ENCODE assay signal across 16 mouse cellular contexts in the genomic region with DNA sequence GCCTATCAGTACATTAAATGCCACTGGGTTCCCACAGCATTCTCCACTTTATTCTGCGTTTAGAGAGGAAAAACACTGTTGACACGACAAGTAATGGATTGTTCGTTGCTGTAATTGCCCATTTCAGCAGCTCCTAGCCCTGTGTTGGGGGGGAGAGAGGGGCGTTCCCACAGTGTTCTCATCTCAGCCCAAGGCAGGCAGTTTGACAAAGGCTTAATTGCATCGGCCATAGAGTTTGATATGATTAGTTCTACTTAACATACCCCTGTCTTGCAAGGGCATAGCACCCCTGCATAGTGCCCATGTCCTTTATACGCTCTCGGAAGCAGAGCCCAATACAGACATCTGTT.
A peak's percentile ranks its signal among the peaks of the same experiment; 100 is the strongest.
DNase-seq lines count a peak whose midpoint lies in the region; ATAC-seq and TF ChIP-seq lines count a peak whose summit lies in the region.
"Had no signal": no experiment of that assay in that cellular context is flagged by ENCODE, and none has a peak within 500 bp of the region (broad histone marks: within the 10 kb centered on the region; RNA-seq: fewer than 3 reads in every experiment).

No protein-coding gene starts in this region.

- no peak for TF ChIP-seq CTCF in gastrocnemius, adult 2 months (IDR thresholded peaks at IDR 0.05)

- no peak for DNase-seq in frontal cortex, postnatal 10 days (ENCODE audit: low spot score in 2 of 2)
- no peak for DNase-seq in hindbrain, embryonic 10.5 days (ENCODE audit: low spot score)
- no peak for DNase-seq in midbrain, embryonic 11.5 days (ENCODE audit: low spot score, missing footprints)
- DNase-seq in gastrocnemius, adult 2 months: no peak
- no peak for DNase-seq in embryo, embryonic 10 days (ENCODE audit: low spot score)
- DNase-seq: cerebellum, postnatal 36 days; heart, adult 2 months; liver; lung, adult 18-20 months; thymus, postnatal 25 days had no signal

- WGBS in hindbrain, embryonic 10.5 days: 43% methylated on average over 7 of the region's 7 CpGs
- 38% methylated on average over 7 of the region's 7 CpGs for WGBS in midbrain, embryonic 11.5 days
- 12% methylated on average over 7 of the region's 7 CpGs for WGBS in neural tube, embryonic 14.5 days

- H3K9me3 ChIP-seq in hindbrain, embryonic 10.5 days: no peaks in the 10 kb centered on the region
- H3K9me3 ChIP-seq in midbrain, embryonic 11.5 days (ENCODE audit: control insufficient read depth, low read length): no peaks in the 10 kb centered on the region
- H3K9me3 ChIP-seq in neural tube, embryonic 14.5 days (ENCODE audit: control insufficient read depth, low read length): no peaks in the 10 kb centered on the region
- H3K9me3 ChIP-seq: intestine, embryonic 15.5 days had no signal

- 0 out of 2 replicates have a peak, but pooled peaks have one; percentile 0 for ATAC-seq in frontal cortex, adult (ENCODE audit: low TSS enrichment)
- peak; percentile 77; the same call in 1 of the 2 replicates for ATAC-seq in midbrain, embryonic 11.5 days (ENCODE audit: low FRiP score)
- ATAC-seq in neural tube, embryonic 14.5 days (ENCODE audit: low read depth): no peak; the same call in 1 of the 2 replicates
- ATAC-seq in cerebellum, adult (ENCODE audit: insufficient number of reproducible peaks, low FRiP score, low TSS enrichment): no peak
- ATAC-seq: intestine, embryonic 15.5 days had no signal

- no peak overlapping the region for H3K9ac ChIP-seq in midbrain, embryonic 11.5 days (ENCODE audit: low read length)
- H3K9ac ChIP-seq in neural tube, embryonic 14.5 days (replicated peaks; ENCODE audit: low read depth, low read length): no peak overlapping the region
- H3K9ac ChIP-seq: intestine, embryonic 15.5 days had no signal

- H3K4me3 ChIP-seq in hindbrain, embryonic 10.5 days: no peak overlapping the region
- no peak overlapping the region for H3K4me3 ChIP-seq in midbrain, embryonic 11.5 days (ENCODE audit: low read depth, low read length)
- H3K4me3 ChIP-seq in neural tube, embryonic 14.5 days (ENCODE audit: low read depth, low read length): no peak overlapping the region
- H3K4me3 ChIP-seq in gastrocnemius, adult 2 months: no peak overlapping the region
- H3K4me3 ChIP-seq: heart, adult 2 months; intestine, embryonic 15.5 days had no signal

- peaks cover 38% of the 10 kb centered on the region for H3K4me1 ChIP-seq in hindbrain, embryonic 10.5 days (replicated peaks)
- H3K4me1 ChIP-seq in midbrain, embryonic 11.5 days (ENCODE audit: control insufficient read depth, insufficient read depth, low read length): peaks cover 12% of the 10 kb centered on the region
- peaks cover 25% of the 10 kb centered on the region for H3K4me1 ChIP-seq in neural tube, embryonic 14.5 days (ENCODE audit: control insufficient read depth, insufficient read depth, low read length)
- H3K4me1 ChIP-seq: intestine, embryonic 15.5 days had no signal

- no peaks in the 10 kb centered on the region for H3K36me3 ChIP-seq in hindbrain, embryonic 10.5 days
- H3K36me3 ChIP-seq in midbrain, embryonic 11.5 days (ENCODE audit: control insufficient read depth, insufficient read depth, low read length): no peaks in the 10 kb centered on the region
- no peaks in the 10 kb centered on the region for H3K36me3 ChIP-seq in neural tube, embryonic 14.5 days (ENCODE audit: control insufficient read depth, insufficient read depth, low read length)
- H3K36me3 ChIP-seq: intestine, embryonic 15.5 days had no signal

- intact Hi-C loops in gastrocnemius, adult 2 months (cut with DNase I): no loop called here

- peak overlapping the region; percentile 76 for H3K27ac ChIP-seq in hindbrain, embryonic 10.5 days
- H3K27ac ChIP-seq in midbrain, embryonic 11.5 days (ENCODE audit: low read depth, low read length): no peak overlapping the region
- peak overlapping the region; percentile 69 for H3K27ac ChIP-seq in neural tube, embryonic 14.5 days (ENCODE audit: low read depth, low read length)
- no peak overlapping the region for H3K27ac ChIP-seq in gastrocnemius, adult 2 months
- H3K27ac ChIP-seq: heart, adult 2 months; intestine, embryonic 15.5 days; kidney, postnatal 0 days; macrophage had no signal

- H3K27me3 ChIP-seq in hindbrain, embryonic 10.5 days (ENCODE audit: insufficient read depth, poor library complexity, severe bottlenecking): peaks cover 5% of the 10 kb centered on the region
- H3K27me3 ChIP-seq in midbrain, embryonic 11.5 days (ENCODE audit: control insufficient read depth, insufficient read depth, low read length): no peaks in the 10 kb centered on the region
- H3K27me3 ChIP-seq in neural tube, embryonic 14.5 days (ENCODE audit: control insufficient read depth, insufficient read depth, low read length): no peaks in the 10 kb centered on the region
- H3K27me3 ChIP-seq: intestine, embryonic 15.5 days had no signal

- no peak overlapping the region for H3K4me2 ChIP-seq in midbrain, embryonic 11.5 days
- H3K4me2 ChIP-seq in neural tube, embryonic 14.5 days (ENCODE audit: low read depth, low read length): 0 out of 2 replicates have a peak overlapping the region, but pooled peaks have one; percentile 28
- H3K4me2 ChIP-seq: intestine, embryonic 15.5 days had no signal

Comparison
In these comparisons a context has a peak if more than half of its experiments do, and no peak if none do; other contexts are left out.
1. ATAC-seq: peak in frontal cortex, adult (single experiment) and midbrain, embryonic 11.5 days (single experiment); none in neural tube, embryonic 14.5 days (single experiment) and cerebellum, adult (single experiment).
2. H3K27ac ChIP-seq: peak in hindbrain, embryonic 10.5 days (single experiment) and neural tube, embryonic 14.5 days (single experiment); none in midbrain, embryonic 11.5 days (single experiment) and gastrocnemius, adult 2 months (single experiment).